Mouse (Mus musculus) c-Kit-positive CD71-positive TER-119-positive erythroid progenitor cells, embryonic 14.5 days (primary cell): Measurements from ENCODE around the gene 2310039H08Rik.
A peak's percentile ranks its signal among the peaks of the same experiment; 100 is the strongest.

Source experiments
- DNase-seq: peaks from one replicate; pipeline ENCODE4 v3.0.0-alpha.2; 2013; ENCODE audit warnings: low spot score

Gene 2310039H08Rik

DNA sequence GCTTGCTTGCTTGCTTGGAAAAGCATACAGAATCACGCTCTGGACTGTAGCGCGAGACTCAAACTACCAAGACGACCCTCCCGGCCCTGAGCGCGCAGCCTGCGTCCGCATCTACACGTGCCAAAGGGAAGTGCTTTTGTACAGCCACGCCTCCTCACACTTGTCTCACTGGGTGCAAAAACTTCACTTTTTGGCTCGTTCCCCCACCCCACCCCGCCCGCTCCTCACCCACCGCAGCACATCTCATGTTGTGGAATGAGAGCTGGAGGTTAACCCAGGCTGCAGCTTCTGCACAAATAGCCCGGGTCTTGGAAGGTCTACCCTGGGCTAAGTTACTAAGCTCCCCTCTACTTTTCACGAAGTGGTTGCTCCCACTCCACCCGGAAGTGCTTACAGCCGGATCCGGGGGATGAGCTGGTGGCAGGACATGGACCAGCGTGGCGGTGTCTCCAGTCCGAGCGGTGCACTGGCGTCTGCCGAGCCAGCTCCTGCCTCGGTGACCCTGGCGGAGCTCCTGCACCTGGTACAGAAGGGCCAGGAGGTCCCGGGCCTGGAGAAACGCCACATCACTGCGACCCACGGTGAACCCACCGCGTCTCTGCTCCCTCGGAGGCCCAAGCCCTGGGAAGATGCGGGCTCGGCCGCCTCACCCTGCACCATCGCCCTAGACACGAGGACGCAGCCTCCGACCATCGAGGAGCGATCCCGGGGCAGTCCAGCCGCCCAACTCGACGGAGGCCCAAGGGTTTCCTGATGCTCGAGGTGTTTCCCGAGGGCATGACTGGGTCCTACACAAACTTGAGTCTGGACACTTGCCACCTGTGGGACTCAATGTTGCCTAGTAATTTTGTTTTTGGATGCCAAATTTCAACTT, at the start of gene 2310039H08Rik:
Gene 2310039H08Rik (plus strand): TSS at position 232 of the 874 bp plus-strand sequence.
- DNase-seq, result peak; percentile 76

- no peak for DNase-seq
Measured at GRCm38 (mm10) chr17:46724477-46725084, 47.9 kb upstream of the 2310039H08Rik start.

GRCm38 (mm10) chr17:46725273-46725672, 47.2 kb upstream of the 2310039H08Rik start:
- DNase-seq, result no peak

DNA sequence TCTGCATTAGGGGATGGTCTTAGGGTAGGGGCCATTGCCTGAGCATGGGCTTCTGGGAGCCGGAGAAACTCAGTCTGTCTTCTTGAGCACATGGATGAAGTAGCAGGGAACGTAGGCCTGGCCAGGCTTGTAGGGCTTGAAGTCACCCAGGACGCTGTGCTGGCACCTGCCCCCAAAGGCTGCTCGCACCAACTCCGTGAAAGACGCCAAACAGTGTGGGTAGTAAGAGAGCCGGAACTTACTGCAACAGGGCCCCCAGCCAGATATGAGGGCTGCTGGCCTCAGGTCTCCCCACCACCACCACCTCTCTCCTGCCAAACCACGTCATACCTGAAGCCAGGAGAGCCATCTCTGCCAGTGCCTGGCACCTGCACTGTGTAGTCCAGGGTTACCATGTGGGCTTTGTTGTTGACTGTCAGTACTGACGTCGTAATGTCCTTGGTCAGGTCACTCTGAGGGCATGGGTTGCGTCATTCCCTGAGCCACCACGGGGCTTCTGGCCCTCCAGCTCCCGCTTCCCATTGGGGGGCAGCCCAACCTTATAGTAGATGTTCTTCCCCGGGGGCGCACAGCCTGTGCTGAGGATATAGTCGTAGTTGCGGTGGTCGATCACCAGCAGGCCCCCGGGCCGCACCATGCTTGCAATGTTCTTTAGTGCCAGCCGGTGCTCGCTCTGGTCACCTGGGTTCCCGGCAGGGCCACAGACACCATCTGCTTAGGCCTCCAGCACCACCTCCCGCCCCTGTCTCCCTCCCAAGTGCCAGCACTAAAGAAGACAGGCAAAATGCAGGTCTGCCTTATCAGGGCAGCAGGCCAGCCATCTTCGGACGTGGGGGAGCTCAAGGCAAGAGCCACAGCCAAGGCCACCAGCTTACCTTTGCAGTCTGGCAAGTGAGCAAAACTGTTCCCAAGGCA, 46.4 kb upstream of the 2310039H08Rik start:
- DNase-seq, result no peak

DNA sequence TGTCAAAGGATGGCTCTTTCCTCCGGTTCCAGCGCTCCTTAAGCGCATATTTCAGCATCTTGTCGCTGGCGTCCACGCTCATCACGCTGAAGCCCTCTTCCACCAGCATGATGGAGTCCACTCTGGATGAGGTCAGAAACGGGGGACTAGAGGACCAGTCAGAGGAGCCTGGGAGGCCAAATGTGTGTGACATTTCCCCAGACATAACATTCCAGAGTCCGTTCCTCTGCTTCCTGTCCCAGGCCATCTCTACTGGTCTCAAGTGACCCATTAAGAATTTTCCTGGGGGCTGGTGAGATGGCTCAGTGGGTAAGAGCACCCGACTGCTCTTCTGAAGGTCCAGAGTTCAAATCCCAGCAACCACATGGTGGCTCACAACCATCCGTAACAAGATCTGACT, 45.2 kb upstream of the 2310039H08Rik start:
- DNase-seq, result no peak

DNA sequence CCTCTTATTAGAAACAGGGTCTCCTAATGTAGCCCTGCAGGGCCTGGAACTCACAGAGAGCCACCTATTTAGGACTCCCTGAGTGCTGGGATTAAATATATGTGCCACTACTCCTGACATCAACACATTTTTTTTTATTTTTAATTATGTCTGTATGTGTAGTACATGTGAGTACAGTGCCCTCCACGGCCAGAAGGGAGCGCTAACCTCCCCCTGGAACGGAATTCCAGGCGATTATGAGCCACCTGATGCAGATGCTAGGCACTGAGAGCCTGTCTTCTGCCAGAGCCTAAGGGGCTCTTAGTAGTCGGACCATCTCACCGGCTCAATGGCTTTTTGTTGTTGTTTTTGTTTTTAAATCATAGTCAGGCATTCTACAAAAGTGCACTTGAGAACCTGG, 44.4 kb upstream of the 2310039H08Rik start:
- DNase-seq, result no peak

DNA sequence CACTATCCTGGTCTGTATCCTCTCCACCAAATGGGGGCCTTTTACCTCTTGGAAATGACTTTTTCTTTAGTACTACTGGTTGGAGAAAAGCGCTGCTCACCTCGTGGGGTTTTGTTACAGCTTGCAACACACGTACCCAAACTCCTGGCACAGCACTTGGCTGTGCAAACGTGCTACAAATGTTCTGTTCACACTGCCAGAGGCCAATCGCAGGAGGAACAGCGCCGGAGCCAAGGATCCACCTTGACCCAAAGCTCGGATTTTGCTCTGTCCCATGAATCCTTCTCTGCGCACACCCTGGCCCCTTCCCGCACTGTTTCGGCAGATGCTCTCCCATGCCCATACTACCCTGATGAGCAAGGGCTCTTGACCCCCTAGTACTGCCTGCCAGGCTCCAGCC, 43.9 kb upstream of the 2310039H08Rik start:
- no peak for DNase-seq

- DNase-seq, result no peak
Measured at GRCm38 (mm10) chr17:46728904-46729318, 43.5 kb upstream of the 2310039H08Rik start, which contains the start of gene Gnmt. Gene Gnmt (minus strand): TSS chr17:46729168.

- no peak for DNase-seq
Measured at GRCm38 (mm10) chr17:46734055-46734454, 38.4 kb upstream of the 2310039H08Rik start.

GRCm38 (mm10) chr17:46735287-46735686, 37.1 kb upstream of the 2310039H08Rik start:
- no peak for DNase-seq

GRCm38 (mm10) chr17:46736160-46736559, 36.3 kb upstream of the 2310039H08Rik start:
- DNase-seq, result peak; percentile 51

DNA sequence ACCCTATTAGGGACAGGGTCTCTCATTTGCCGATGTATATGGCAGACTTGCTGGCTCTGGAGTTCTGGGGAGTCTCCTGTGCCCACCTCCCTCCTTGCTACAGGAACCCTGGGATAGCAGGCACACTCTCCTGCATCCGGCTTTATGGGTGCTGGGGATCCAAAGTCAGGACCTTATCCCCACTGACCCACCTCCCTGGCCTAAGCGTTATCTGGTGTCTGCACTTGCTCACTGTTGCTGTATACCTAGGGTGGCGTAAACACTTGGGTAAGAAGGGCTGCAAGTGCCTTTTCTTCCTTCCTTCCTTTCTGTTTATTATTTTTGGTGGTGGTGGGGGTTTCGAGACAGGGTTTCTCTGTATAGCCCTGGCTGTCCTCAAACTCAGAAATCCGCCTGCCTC, 31.1 kb upstream of the 2310039H08Rik start:
- DNase-seq, result no peak

- DNase-seq, result no peak
Measured at GRCm38 (mm10) chr17:46742986-46743385, 29.4 kb upstream of the 2310039H08Rik start.

- DNase-seq, result no peak
Measured at GRCm38 (mm10) chr17:46745506-46745905, 26.9 kb upstream of the 2310039H08Rik start.

GRCm38 (mm10) chr17:46747234-46747633, 25.2 kb upstream of the 2310039H08Rik start:
- DNase-seq, result no peak

GRCm38 (mm10) chr17:46747806-46748205, 24.6 kb upstream of the 2310039H08Rik start:
- no peak for DNase-seq

GRCm38 (mm10) chr17:46749282-46749681, 23.2 kb upstream of the 2310039H08Rik start:
- DNase-seq, result no peak

DNA sequence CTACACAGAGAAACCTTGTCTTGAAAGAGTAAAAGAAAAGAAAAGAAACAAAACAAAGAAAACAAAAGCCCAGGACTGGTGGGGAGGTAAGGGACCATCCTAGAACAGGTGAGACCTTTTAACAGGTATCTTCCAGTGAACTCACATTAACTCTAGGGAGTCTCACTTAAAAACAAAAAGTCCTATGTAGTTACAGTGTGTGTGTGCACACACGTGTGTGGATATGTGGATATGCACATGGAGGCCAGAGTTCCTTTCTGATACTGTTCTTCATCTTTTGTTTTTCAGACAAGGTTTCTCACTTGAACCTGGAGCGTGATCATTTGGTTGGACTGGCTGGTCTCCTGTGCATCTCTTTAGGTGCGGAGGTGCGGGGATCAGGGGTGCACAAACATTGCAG, 21.9 kb upstream of the 2310039H08Rik start:
- DNase-seq, result no peak

- DNase-seq, result no peak
Measured at GRCm38 (mm10) chr17:46751056-46751793, 21.2 kb upstream of the 2310039H08Rik start.

DNA sequence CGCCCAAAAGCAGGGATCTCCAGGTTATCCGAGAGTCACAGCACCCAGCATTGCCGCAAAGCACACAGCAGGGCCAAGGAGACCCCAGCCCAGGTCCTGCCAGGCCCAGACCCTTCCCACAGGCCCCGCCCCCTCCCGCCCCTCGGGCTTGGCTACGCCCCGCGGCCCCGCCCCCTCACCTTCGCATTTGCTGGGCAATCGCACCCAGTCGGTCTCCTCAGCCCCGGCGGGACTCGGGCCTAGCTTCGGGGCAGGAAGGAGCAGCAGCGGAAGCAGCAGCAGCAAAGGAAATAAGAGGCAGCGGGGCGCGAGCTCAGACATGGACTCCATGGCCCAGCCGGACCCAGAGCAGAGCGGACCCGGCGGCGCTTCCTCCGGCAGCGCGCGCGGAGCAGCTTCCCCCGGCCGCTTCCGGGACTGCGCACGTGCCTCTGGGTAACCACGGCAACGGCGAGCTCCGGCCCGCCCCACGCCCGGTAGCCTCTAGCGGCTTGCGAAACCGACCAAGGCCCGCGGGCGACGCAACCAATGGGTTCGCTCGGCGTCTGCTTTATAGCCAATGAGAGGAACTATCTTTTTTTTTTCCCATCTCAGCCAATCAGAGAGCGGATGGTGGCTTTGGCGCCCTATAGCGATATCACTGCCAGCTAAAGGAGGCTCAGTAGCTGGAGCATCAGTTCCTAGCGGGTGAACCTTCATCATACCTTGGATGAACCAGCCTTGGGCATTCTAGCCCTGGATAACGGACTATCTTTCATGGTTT, 20.5 kb upstream of the 2310039H08Rik start, which contains the start of gene Cnpy3:
Gene Cnpy3 (minus strand): TSS at position 421 of the 763 bp plus-strand sequence.
- DNase-seq, result peak; percentile 94

DNA sequence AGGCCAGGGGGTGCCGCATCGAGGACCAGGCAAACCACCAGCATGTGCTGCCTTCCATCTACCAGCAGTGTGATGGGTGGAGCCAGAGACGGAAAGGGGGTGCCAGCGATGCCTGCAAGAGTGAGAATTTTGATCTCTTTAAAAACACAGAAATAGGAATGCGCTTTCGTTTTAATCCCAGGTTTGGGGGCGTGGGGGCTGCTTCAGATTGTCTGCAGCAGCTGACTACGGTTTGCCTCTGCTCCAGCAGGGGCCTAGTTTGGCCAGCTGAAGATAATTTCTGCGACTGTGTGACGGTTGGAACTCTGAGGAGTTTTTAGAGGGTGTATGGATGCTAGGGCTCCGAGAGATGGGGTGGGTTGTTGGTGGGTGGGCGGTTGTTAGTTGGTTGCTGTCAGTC, 13.7 kb upstream of the 2310039H08Rik start:
- DNase-seq, result no peak
